Mouse (Mus musculus) CH12.LX (cell line): Measurements from ENCODE around the gene Lrig3. TPM values are rescaled to one million over a fixed set of nuclear protein-coding genes. Genes with fewer than 3 reads are reported as not detected.
A peak's percentile ranks its signal among the peaks of the same experiment; 100 is the strongest.

ENCODE experiments used
- DNase-seq: peaks from one replicate; pipeline ENCODE4 v3.0.0-alpha.2; 2013; ENCODE audit errors: extremely low read depth
- H3K27ac ChIP-seq: 2 replicates; pipeline ENCODE4 v1.5.1; 2012; ENCODE audit warnings: low read depth, mild to moderate bottlenecking, control low read depth, moderate library complexity; ENCODE audit not compliant: insufficient read depth
- H3K27me3 ChIP-seq: replicated peaks from 2 replicates; pipeline ENCODE3; 2012; ENCODE audit warnings: inconsistent platforms
- H3K36me3 ChIP-seq, 2 experiments: replicated peaks in 1 of 2; 2 replicates each; pipeline versions ENCODE3 to v1.6.1; 2012; ENCODE audit warnings: inconsistent platforms in 1 of 2, low read length in 1 of 2, mild to moderate bottlenecking in 1 of 2, mixed read lengths in 1 of 2, moderate library complexity in 1 of 2; ENCODE audit not compliant: control insufficient read depth in 1 of 2, insufficient read depth in 1 of 2
- H3K4me1 ChIP-seq, 2 experiments: 2 replicates each; pipeline ENCODE4 v1.6.1; 2012; ENCODE audit warnings: inconsistent platforms in 1 of 2, moderate library complexity in 1 of 2; ENCODE audit not compliant: insufficient read depth in 2 of 2, control insufficient read depth in 1 of 2
- H3K4me2 ChIP-seq: 2 replicates; pipeline ENCODE4 v1.6.1; 2012; ENCODE audit warnings: low read depth, mild to moderate bottlenecking, control low read depth; ENCODE audit not compliant: poor library complexity, insufficient read depth, severe bottlenecking
- H3K4me3 ChIP-seq, 3 experiments: fragments of 150-350 bp in 1 of 3; sonication (generic) in 1 of 3; replicated peaks in 1 of 3; 2 replicates each; pipeline versions ENCODE3 to v1.5.1; 2011 to 2012; ENCODE audit warnings: low read depth in 2 of 3, low read length in 2 of 3, mild to moderate bottlenecking in 2 of 3, moderate library complexity in 2 of 3, control low read depth in 1 of 3, improper control_type of control experiment in 1 of 3, inconsistent platforms in 1 of 3, mixed read lengths in 1 of 3; ENCODE audit not compliant: poor library complexity in 1 of 3
- H3K79me2 ChIP-seq: replicated peaks from 2 replicates; pipeline ENCODE4 v1.6.1; 2012; ENCODE audit warnings: mild to moderate bottlenecking, moderate library complexity; ENCODE audit not compliant: control insufficient read depth, poor library complexity, insufficient read depth, severe bottlenecking; ENCODE audit errors: extremely low read depth
- H3K9ac ChIP-seq: 2 replicates; pipeline ENCODE4 v1.6.1; 2012; ENCODE audit warnings: low read depth, mild to moderate bottlenecking, control low read depth, moderate library complexity; ENCODE audit not compliant: insufficient read depth
- H3K9me3 ChIP-seq: replicated peaks from 2 replicates; pipeline ENCODE3; 2012; ENCODE audit warnings: low read length, inconsistent platforms, mixed read lengths
- BHLHE40 ChIP-seq: IDR thresholded peaks from 2 replicates; pipeline ENCODE4 v1.6.1; 2011; ENCODE audit warnings: mild to moderate bottlenecking, low read depth, low read length, improper control_type of control experiment
- CTCF ChIP-seq, 2 experiments: IDR thresholded peaks in 1 of 2; conservative IDR thresholded peaks in 1 of 2; 2 replicates each; pipeline ENCODE4 v1.5.1; 2011 to 2012; ENCODE audit warnings: low read depth in 2 of 2, low read length in 2 of 2, improper control_type of control experiment in 1 of 2, inconsistent platforms in 1 of 2, mild to moderate bottlenecking in 1 of 2, moderate library complexity in 1 of 2
- E2F4 ChIP-seq: IDR thresholded peaks from 2 replicates; pipeline ENCODE4 v1.6.1; 2011; ENCODE audit warnings: low read depth, low read length, improper control_type of control experiment; ENCODE audit not compliant: insufficient replicate concordance
- HCFC1 ChIP-seq: IDR thresholded peaks from 2 replicates; pipeline ENCODE4 v1.6.1; 2012; ENCODE audit warnings: low read depth, mild to moderate bottlenecking, inconsistent platforms, low read length, improper control_type of control experiment
- JUN ChIP-seq: IDR thresholded peaks from 2 replicates; pipeline ENCODE4 v1.6.1; 2011; ENCODE audit warnings: low read depth, mild to moderate bottlenecking, low read length, improper control_type of control experiment, moderate library complexity; ENCODE audit not compliant: insufficient read depth
- JUND ChIP-seq: conservative IDR thresholded peaks from 2 replicates; pipeline ENCODE4 v1.6.1; 2011; ENCODE audit warnings: low read depth, low read length, improper control_type of control experiment
- MAFK ChIP-seq: IDR thresholded peaks from 2 replicates; pipeline ENCODE4 v1.6.1; 2011; ENCODE audit warnings: low read length, improper control_type of control experiment; ENCODE audit not compliant: insufficient replicate concordance
- POLR2A ChIP-seq: IDR thresholded peaks from 2 replicates; pipeline ENCODE4 v1.6.1; 2011; ENCODE audit warnings: low read depth, mild to moderate bottlenecking, improper control_type of control experiment, low read length
- RAD21 ChIP-seq: IDR thresholded peaks from 2 replicates; pipeline ENCODE4 v1.6.1; 2011; ENCODE audit warnings: low read depth, mild to moderate bottlenecking, low read length, improper control_type of control experiment, moderate library complexity
- RCOR1 ChIP-seq: conservative IDR thresholded peaks from 2 replicates; pipeline ENCODE4 v1.6.1; 2012; ENCODE audit warnings: low read depth, mild to moderate bottlenecking, inconsistent platforms, low read length, improper control_type of control experiment
- UBTF ChIP-seq: IDR thresholded peaks from 2 replicates; pipeline ENCODE4 v1.6.1; 2012; ENCODE audit warnings: low read depth, mild to moderate bottlenecking, inconsistent platforms, low read length, improper control_type of control experiment, moderate library complexity
- ZKSCAN1 ChIP-seq: IDR thresholded peaks from 2 replicates; pipeline ENCODE4 v1.6.1; 2012; ENCODE audit warnings: low read depth, inconsistent platforms, low read length, improper control_type of control experiment, borderline replicate concordance
- dilution Hi-C: fragments of 300-500 bp; cut with MboI; formaldehyde crosslinking; loops from 2 replicates; pipeline ENCODE4 v1.14.3; 2020; ENCODE audit warnings: low sequenced_read_pairs; ENCODE audit not compliant: extremely low pct_unique_long_range_greater_than_20kb, extremely low pct_ligation_motif_present
- in situ Hi-C: fragments of 300-500 bp; cut with MboI; formaldehyde crosslinking; loops from 3 replicates; pipeline ENCODE4 v1.14.3; 2019; ENCODE audit warnings: low sequenced_read_pairs, low pct_ligation_motif_present, low pct_unique_long_range_greater_than_20kb, mixed read lengths
- polyA plus RNA-seq: library from polyadenylated mRNA; unstranded; fragments of >175 nt; gene quantifications from 2 replicates; pipeline ENCODE4 v1.2.1, GENCODE M21; 2012; ENCODE audit warnings: low read depth; ENCODE audit not compliant: insufficient read length
- total RNA-seq, 2 experiments: library from RNA; depleted of rRNA; stranded (reverse); fragments of 300-350 nt in 1 of 2; fragments of >200 nt in 1 of 2; gene quantifications; 2 replicates each; pipeline ENCODE4 v1.2.3; 2012 to 2014

Lrig3 gene
- total and polyA plus RNA-seq, 3 experiments = not detected

DNA sequence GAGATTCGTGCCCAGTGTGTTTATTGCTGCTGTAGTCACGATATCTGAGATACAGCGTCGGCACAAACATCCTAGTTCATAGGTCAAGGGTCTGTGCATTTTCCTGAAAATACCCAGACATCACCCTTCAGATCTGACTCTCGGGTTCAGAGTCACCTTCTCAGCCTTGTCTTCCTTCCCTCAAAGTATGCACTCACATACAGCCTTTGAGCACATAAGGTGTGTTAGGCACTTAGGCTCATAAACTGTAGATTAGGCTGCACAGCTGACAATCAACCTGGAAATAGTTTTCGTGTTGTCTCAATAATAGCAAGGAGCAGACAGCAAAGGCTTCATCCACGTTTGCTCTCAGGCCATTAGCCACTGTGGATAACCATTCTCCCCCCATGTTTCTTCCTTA is 11.6 kb upstream of the Lrig3 start:
- Histone ChIP-seq H3K27me3 (no peaks in the 10 kb centered on the region), H3K27ac (no peak overlapping the region), H3K9me3 (peaks cover 76% of the 10 kb centered on the region), H3K9ac (no peak overlapping the region), H3K36me3 (no peaks in the 10 kb centered on the region), H3K4me3 (peak overlapping the region in 1 of 3 experiments; percentile 3), H3K79me2 (no peaks in the 10 kb centered on the region), H3K4me1 (no peaks in the 10 kb centered on the region), H3K4me2 (no peak overlapping the region)
- dilution Hi-C loops (no loop called here), in situ Hi-C loops (no loop called here)
- no peak for DNase-seq
- no peak for TF ChIP-seq CTCF (conservative IDR thresholded peaks at IDR 0.05 in 1 of 2, IDR thresholded peaks at IDR 0.05 in 1 of 2; ENCODE audit: low read depth in 2 of 2, low read length in 2 of 2)

DNA sequence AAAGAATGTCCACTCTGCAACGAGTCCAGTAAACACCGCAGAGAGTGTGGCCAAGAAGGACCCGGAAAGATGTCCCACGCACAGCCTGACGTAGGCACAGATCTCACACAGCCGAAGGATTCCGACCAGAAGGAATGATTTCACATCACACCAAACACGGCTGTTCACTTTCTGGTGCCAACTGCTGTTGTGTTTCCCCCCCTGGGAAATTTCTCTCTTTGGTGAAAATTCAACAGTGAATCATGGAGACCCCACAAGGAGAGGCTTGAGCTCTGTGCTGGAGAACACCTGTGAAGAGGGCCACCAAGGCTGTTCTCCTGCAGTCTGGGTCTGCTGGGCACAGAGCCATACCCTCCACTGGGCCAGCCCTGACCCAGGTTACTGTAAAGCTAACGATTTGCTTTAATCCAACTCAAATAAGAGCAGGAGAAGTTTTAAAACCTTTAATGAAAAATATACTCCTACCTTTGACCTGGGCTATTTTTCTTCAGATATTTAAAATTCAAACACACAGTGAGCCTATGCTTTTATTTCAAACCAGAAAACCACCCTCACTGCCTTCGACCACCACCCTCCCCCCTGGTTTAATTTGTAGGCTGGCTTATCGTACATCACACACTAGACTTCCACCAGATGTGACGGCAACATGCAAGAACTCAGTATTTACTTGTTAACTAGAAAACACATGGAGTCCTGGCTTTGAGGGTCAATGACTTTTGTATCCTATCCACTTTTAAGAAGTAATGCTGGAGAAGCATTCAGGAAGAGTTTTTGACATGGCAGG is 11.0 kb upstream of the Lrig3 start:
- in situ Hi-C loops (no loop called here), dilution Hi-C loops (no loop called here)
- Histone ChIP-seq H3K79me2 (no peaks in the 10 kb centered on the region), H3K27ac (no peak overlapping the region), H3K4me2 (no peak overlapping the region), H3K9me3 (peaks cover 76% of the 10 kb centered on the region), H3K4me3 (peak overlapping the region in 1 of 3 experiments; percentile 3), H3K9ac (no peak overlapping the region), H3K4me1 (no peaks in the 10 kb centered on the region), H3K27me3 (no peaks in the 10 kb centered on the region), H3K36me3 (no peaks in the 10 kb centered on the region)
- TF ChIP-seq JUN (no peak), RCOR1 (no peak), UBTF (no peak), CTCF (conservative IDR thresholded peaks at IDR 0.05 in 1 of 2, IDR thresholded peaks at IDR 0.05 in 1 of 2; ENCODE audit: low read depth in 2 of 2, low read length in 2 of 2) (no peak), RAD21 (no peak)
- DNase-seq = no peak

DNA sequence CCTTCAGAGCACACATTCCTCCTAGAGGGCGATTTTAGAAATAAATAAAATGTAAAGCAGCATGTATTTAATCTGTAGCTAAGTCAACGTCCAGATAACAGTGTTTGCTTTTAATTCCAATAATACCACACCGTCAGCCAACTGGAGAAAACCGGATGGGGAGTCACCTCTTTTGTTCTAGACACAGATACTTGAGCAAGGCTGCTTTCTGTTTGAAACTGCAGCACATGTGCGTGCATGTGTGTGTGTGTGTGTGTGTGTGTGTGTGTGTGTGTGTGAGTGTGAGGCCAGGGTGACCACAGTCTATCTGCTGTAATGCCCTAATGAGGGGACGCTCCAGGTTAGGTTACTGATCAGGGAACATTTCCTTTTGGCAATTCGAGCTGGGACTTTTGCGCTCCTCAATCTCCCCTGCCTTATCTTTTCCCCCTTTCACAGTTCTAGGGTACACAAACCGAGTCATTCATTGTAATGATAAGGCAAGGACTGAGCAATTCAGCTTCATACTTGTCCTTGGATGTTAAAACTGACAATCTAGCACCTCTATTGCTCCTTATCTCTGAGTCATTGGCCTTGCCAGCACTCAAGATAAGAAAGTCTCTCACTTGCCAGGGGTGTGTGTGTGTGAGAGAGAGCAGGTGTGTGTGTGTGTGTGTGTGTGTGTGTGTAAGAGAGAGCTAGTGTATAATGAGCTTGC is 4.4 kb upstream of the Lrig3 start:
- in situ Hi-C loops (no loop called here), dilution Hi-C loops (no loop called here)
- TF ChIP-seq ZKSCAN1 (no peak), E2F4 (no peak), BHLHE40 (no peak), POLR2A (no peak), JUND (no peak), HCFC1 (no peak), JUN (no peak), RAD21 (no peak), MAFK (no peak)
- DNase-seq = no peak
- Histone ChIP-seq H3K4me3 (no peak overlapping the region), H3K4me2 (no peak overlapping the region), H3K79me2 (no peaks in the 10 kb centered on the region), H3K4me1 (no peaks in the 10 kb centered on the region), H3K9me3 (peaks cover 78% of the 10 kb centered on the region), H3K36me3 (no peaks in the 10 kb centered on the region), H3K27ac (no peak overlapping the region), H3K9ac (no peak overlapping the region), H3K27me3 (no peaks in the 10 kb centered on the region)
